ENCODE assay signal across 8 mouse cellular contexts in genomic region chr15:102672215-102673071, GRCm38 (mm10). TPM values are rescaled to one million over a fixed set of nuclear protein-coding genes. Genes with fewer than 3 reads are reported as not detected.
DNase-seq lines count a peak whose midpoint lies in the region; ATAC-seq and TF ChIP-seq lines count a peak whose summit lies in the region.

TSS of gene Atp5g2 (minus strand) at chr15:102672352.

- H3K36me3 ChIP-seq in spleen, adult 2 months (ENCODE audit: control insufficient read depth, insufficient read depth, low read length) = no peaks in the 10 kb centered on the region
- peaks cover 22% of the 10 kb centered on the region for H3K36me3 ChIP-seq in intestine, embryonic 14.5 days (ENCODE audit: control insufficient read depth, insufficient read depth, low read length)
- peaks cover 19% of the 10 kb centered on the region for H3K36me3 ChIP-seq in limb, embryonic 10.5 days
- no peaks in the 10 kb centered on the region for H3K36me3 ChIP-seq in midbrain, embryonic 11.5 days (ENCODE audit: control insufficient read depth, insufficient read depth, low read length)
- no peaks in the 10 kb centered on the region for H3K36me3 ChIP-seq in stomach, embryonic 16.5 days (ENCODE audit: control insufficient read depth, insufficient read depth, low read length)

- peaks cover 2% of the 10 kb centered on the region; the same call in 1 of the 2 replicates for H3K4me1 ChIP-seq in spleen, adult 2 months (ENCODE audit: control insufficient read depth, insufficient read depth, insufficient read length)
- H3K4me1 ChIP-seq in cortical plate, adult 2 months (ENCODE audit: control insufficient read depth, insufficient read depth, low read length) = peaks cover 3% of the 10 kb centered on the region
- H3K4me1 ChIP-seq in intestine, embryonic 14.5 days (replicated peaks; ENCODE audit: control insufficient read depth, insufficient read depth, low read length) = peaks cover 28% of the 10 kb centered on the region
- peaks cover 49% of the 10 kb centered on the region for H3K4me1 ChIP-seq in limb, embryonic 10.5 days
- H3K4me1 ChIP-seq in midbrain, embryonic 11.5 days (ENCODE audit: control insufficient read depth, insufficient read depth, low read length) = peaks cover 22% of the 10 kb centered on the region
- peaks cover 17% of the 10 kb centered on the region for H3K4me1 ChIP-seq in stomach, embryonic 16.5 days (ENCODE audit: control insufficient read depth, insufficient read depth, low read length)

- peak in 1 of 2 experiments; percentile 3 for DNase-seq in spleen, adult 2 months (ENCODE audit: low read depth in 1 of 2, low spot score in 2 of 2)
- DNase-seq in spleen, postnatal 14 days (ENCODE audit: low spot score in 2 of 2) = no peak
- no peak for DNase-seq in gonadal fat pad, adult 2 months (ENCODE audit: low read depth)
- peak; percentile 83 for DNase-seq in intestine, embryonic 14.5 days (ENCODE audit: low spot score)
- DNase-seq in limb, embryonic 10.5 days (ENCODE audit: low spot score) = peak; percentile 72
- peak; percentile 97 for DNase-seq in midbrain, embryonic 11.5 days (ENCODE audit: low spot score, missing footprints)

- peak within 1 kb of the TSS; percentile 48 for H3K4me3 ChIP-seq in spleen, adult 2 months (ENCODE audit: extremely low read depth, insufficient read depth, insufficient read length)
- H3K4me3 ChIP-seq in cortical plate, adult 2 months (ENCODE audit: insufficient read depth, low read length) = peak within 1 kb of the TSS; percentile 25
- peak within 1 kb of the TSS; percentile 42 for H3K4me3 ChIP-seq in intestine, embryonic 14.5 days (ENCODE audit: low read depth, low read length)
- peak within 1 kb of the TSS; percentile 87 for H3K4me3 ChIP-seq in limb, embryonic 10.5 days
- H3K4me3 ChIP-seq in midbrain, embryonic 11.5 days (ENCODE audit: low read depth, low read length) = peak within 1 kb of the TSS; percentile 32
- peak within 1 kb of the TSS; percentile 60 for H3K4me3 ChIP-seq in stomach, embryonic 16.5 days (replicated peaks; ENCODE audit: low read length)

- H3K27ac ChIP-seq in spleen, adult 2 months (ENCODE audit: insufficient read depth, low read length) = peak within 1 kb of the TSS; percentile 63
- H3K27ac ChIP-seq in cortical plate, adult 2 months (ENCODE audit: insufficient read depth, low read length) = peak within 1 kb of the TSS; percentile 98
- H3K27ac ChIP-seq in intestine, embryonic 14.5 days (ENCODE audit: low read depth) = peak within 1 kb of the TSS; percentile 100
- H3K27ac ChIP-seq in limb, embryonic 10.5 days = peak within 1 kb of the TSS; percentile 100
- H3K27ac ChIP-seq in midbrain, embryonic 11.5 days (ENCODE audit: low read depth, low read length) = peak within 1 kb of the TSS; percentile 96
- H3K27ac ChIP-seq in stomach, embryonic 16.5 days (ENCODE audit: low read length) = peak within 1 kb of the TSS; percentile 99

- no peaks in the 10 kb centered on the region for H3K9me3 ChIP-seq in intestine, embryonic 14.5 days (ENCODE audit: control insufficient read depth, low read length)
- H3K9me3 ChIP-seq in limb, embryonic 10.5 days (replicated peaks) = no peaks in the 10 kb centered on the region
- no peaks in the 10 kb centered on the region for H3K9me3 ChIP-seq in midbrain, embryonic 11.5 days (ENCODE audit: control insufficient read depth, low read length)
- no peaks in the 10 kb centered on the region for H3K9me3 ChIP-seq in stomach, embryonic 16.5 days (replicated peaks; ENCODE audit: control insufficient read depth, low read length)

- WGBS in spleen, adult 2 months = 18% methylated on average over 37 of the region's 37 CpGs
- WGBS in intestine, embryonic 14.5 days = 3% methylated on average over 37 of the region's 37 CpGs
- 2% methylated on average over 37 of the region's 37 CpGs for WGBS in limb, embryonic 10.5 days
- WGBS in midbrain, embryonic 11.5 days = 2% methylated on average over 37 of the region's 37 CpGs
- 2% methylated on average over 37 of the region's 37 CpGs for WGBS in stomach, embryonic 16.5 days

- no peak for TF ChIP-seq POLR2A in spleen, adult 2 months (IDR thresholded peaks at IDR 0.05; ENCODE audit: low read depth, low read length)
- TF ChIP-seq POLR2A in cortical plate, adult 2 months (IDR thresholded peaks at IDR 0.05; ENCODE audit: extremely low read depth, insufficient read depth, low read length) = no peak

- no peak for TF ChIP-seq CTCF in spleen, adult 2 months (IDR thresholded peaks at IDR 0.05; ENCODE audit: extremely low read depth, insufficient read depth, insufficient read length, insufficient replicate concordance)
- no peak for TF ChIP-seq CTCF in cortical plate, adult 2 months (IDR thresholded peaks at IDR 0.05; ENCODE audit: extremely low read depth, insufficient read depth, low read length)

- peak within 1 kb of the TSS; percentile 76 for H3K4me2 ChIP-seq in intestine, embryonic 14.5 days (ENCODE audit: low read length)
- peak within 1 kb of the TSS; percentile 75 for H3K4me2 ChIP-seq in midbrain, embryonic 11.5 days
- H3K4me2 ChIP-seq in stomach, embryonic 16.5 days (ENCODE audit: low read depth, low read length) = peak within 1 kb of the TSS; percentile 83

- no peak for ATAC-seq in intestine, embryonic 14.5 days (replicated peaks; ENCODE audit: low FRiP score, low TSS enrichment, low read depth)
- ATAC-seq in midbrain, embryonic 11.5 days (ENCODE audit: low FRiP score) = 0 out of 2 replicates have a peak, but pooled peaks have one; percentile 2
- ATAC-seq in stomach, embryonic 16.5 days (ENCODE audit: insufficient read depth, low FRiP score) = no peak

- peaks cover 8% of the 10 kb centered on the region for H3K27me3 ChIP-seq in spleen, adult 2 months (ENCODE audit: control insufficient read depth, insufficient read depth, low read length)
- H3K27me3 ChIP-seq in intestine, embryonic 14.5 days (replicated peaks; ENCODE audit: control insufficient read depth, insufficient read depth, low read length) = no peaks in the 10 kb centered on the region
- H3K27me3 ChIP-seq in limb, embryonic 10.5 days (ENCODE audit: low read depth, poor library complexity, severe bottlenecking) = no peaks in the 10 kb centered on the region
- no peaks in the 10 kb centered on the region for H3K27me3 ChIP-seq in midbrain, embryonic 11.5 days (ENCODE audit: control insufficient read depth, insufficient read depth, low read length)
- no peaks in the 10 kb centered on the region for H3K27me3 ChIP-seq in stomach, embryonic 16.5 days (ENCODE audit: control insufficient read depth, insufficient read depth, low read length)

- H3K9ac ChIP-seq in intestine, embryonic 14.5 days (ENCODE audit: low read length) = peak within 1 kb of the TSS; percentile 85
- H3K9ac ChIP-seq in midbrain, embryonic 11.5 days (ENCODE audit: low read length) = peak within 1 kb of the TSS; percentile 89
- H3K9ac ChIP-seq in stomach, embryonic 16.5 days (ENCODE audit: low read length) = peak within 1 kb of the TSS; percentile 91

RNA-seq across cellular contexts. Expression of gene Atp5g2, which starts in this region (rescaled TPM):
- polyA plus RNA-seq in spleen, adult 2 months (2012; rRNA removed) = 249 and 253 TPM in 2 replicates
- polyA plus RNA-seq in cortical plate, adult 2 months (2012; rRNA removed) = 293 and 296 TPM in 2 replicates
- polyA plus RNA-seq in gonadal fat pad, adult 2 months (2012; rRNA removed) = 213 and 316 TPM in 2 replicates
- polyA plus RNA-seq in intestine, embryonic 14.5 days (2014; fragmentation: Nextera tagmentation; extraction: Ambion mirVana) = 81.3 and 87.4 TPM in 2 replicates
- polyA plus RNA-seq in limb, embryonic 10.5 days (2016; fragmentation: Nextera tagmentation; extraction: Ambion mirVana) = 61.8 and 74.3 TPM in 2 replicates
- 67.4 and 71.3 TPM in 2 replicates for polyA plus RNA-seq in midbrain, embryonic 11.5 days (2014; fragmentation: Nextera tagmentation; extraction: Ambion mirVana)
- polyA plus RNA-seq in stomach, embryonic 16.5 days (2015; fragmentation: Nextera tagmentation; extraction: Ambion mirVana) = 53.3 and 54.2 TPM in 2 replicates

Comparison
In these comparisons a context has a peak if more than half of its experiments do, and no peak if none do; other contexts are left out.
1. DNase-seq: peak in intestine, embryonic 14.5 days (single experiment), limb, embryonic 10.5 days (single experiment) and midbrain, embryonic 11.5 days (single experiment); none in spleen, postnatal 14 days (0 of 2) and gonadal fat pad, adult 2 months (single experiment).
2. H3K4me3 ChIP-seq: peak in every context shown above with its lines; median percentile 87 in limb, embryonic 10.5 days; 60 in stomach, embryonic 16.5 days; 48 in spleen, adult 2 months; 42 in intestine, embryonic 14.5 days; 32 in midbrain, embryonic 11.5 days; 25 in cortical plate, adult 2 months.
3. Peak in every context shown above with its lines, with median percentiles within 50 percentile points of each other: H3K27ac ChIP-seq, H3K4me2 ChIP-seq and H3K9ac ChIP-seq.